Mouse (Mus musculus): Measurements from ENCODE around the gene Afm.

DNA sequence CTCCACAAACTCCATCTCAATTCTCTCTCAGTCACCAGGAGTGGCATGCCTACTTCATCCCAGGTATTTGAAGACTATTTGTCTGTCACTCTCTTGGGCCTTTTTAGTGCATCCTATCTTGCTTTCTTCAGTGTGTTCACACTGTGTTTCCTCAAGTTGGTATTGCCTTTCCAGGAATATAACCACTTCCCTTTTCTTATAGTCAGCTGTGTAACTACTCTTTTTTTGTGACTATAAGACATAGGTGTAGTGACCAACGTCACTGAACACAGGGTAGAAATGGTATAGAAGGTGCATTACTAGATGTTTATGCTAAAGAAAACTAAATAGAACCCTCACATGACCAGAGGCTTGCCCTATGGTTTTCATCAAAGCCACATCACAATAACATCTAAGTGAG lies 39.8 kb upstream of the Afm start:
- TF ChIP-seq CTCF (IDR thresholded peaks at IDR 0.05; ENCODE audit: borderline replicate concordance, extremely low read depth, insufficient read depth, insufficient read length), result no peak
- TF ChIP-seq POLR2A (IDR thresholded peaks at IDR 0.05; ENCODE audit: borderline replicate concordance, extremely low read depth, insufficient read depth, insufficient read length, poor library complexity, severe bottlenecking), result no peak

Data from brain, embryonic 14.5 days (tissue).